Mouse (Mus musculus): Measurements from ENCODE around the gene Gm42791. TPM values are rescaled to one million over a fixed set of nuclear protein-coding genes. Genes with fewer than 3 reads are reported as not detected.

Gm42791 gene
- total RNA-seq, 4 experiments from 2014 or later = 3.2 to 7.7 (median 7.3) TPM

- DNase-seq (ENCODE audit: low spot score) = peak; percentile 41
Observed at GRCm38 (mm10) chr5:148977698-148978457, 17.1 kb downstream of the Gm42791 start.

GRCm38 (mm10) chr5:148976876-148977275, 18.1 kb downstream of the Gm42791 start:
- DNase-seq (ENCODE audit: low spot score) = no peak

- DNase-seq (ENCODE audit: low spot score) = no peak
Observed at GRCm38 (mm10) chr5:148975035-148975434, 19.9 kb downstream of the Gm42791 start.

- no peak for DNase-seq (ENCODE audit: low spot score)
Observed at GRCm38 (mm10) chr5:148973019-148973668, 21.8 kb downstream of the Gm42791 start.

GRCm38 (mm10) chr5:148972167-148972566, 22.8 kb downstream of the Gm42791 start:
- no peak for DNase-seq (ENCODE audit: low spot score)

GRCm38 (mm10) chr5:148969648-148970047, 25.3 kb downstream of the Gm42791 start:
- DNase-seq (ENCODE audit: low spot score) = peak; percentile 50

GRCm38 (mm10) chr5:148968958-148969576, 25.9 kb downstream of the Gm42791 start:
- DNase-seq (ENCODE audit: low spot score) = no peak

GRCm38 (mm10) chr5:148968179-148968578, 26.8 kb downstream of the Gm42791 start:
- no peak for DNase-seq (ENCODE audit: low spot score)

- DNase-seq (ENCODE audit: low spot score) = no peak
Observed at GRCm38 (mm10) chr5:148966395-148966794, 28.6 kb downstream of the Gm42791 start.

GRCm38 (mm10) chr5:148965691-148966333, 29.1 kb downstream of the Gm42791 start:
- DNase-seq (ENCODE audit: low spot score) = peak; percentile 70

- no peak for DNase-seq (ENCODE audit: low spot score)
Observed at GRCm38 (mm10) chr5:148965089-148965591, 29.8 kb downstream of the Gm42791 start.

GRCm38 (mm10) chr5:148964251-148964650, 30.7 kb downstream of the Gm42791 start:
- no peak for DNase-seq (ENCODE audit: low spot score)

GRCm38 (mm10) chr5:148960211-148960610, 34.7 kb downstream of the Gm42791 start:
- DNase-seq (ENCODE audit: low spot score) = no peak

GRCm38 (mm10) chr5:148959068-148959990, 35.6 kb downstream of the Gm42791 start:
- no peak for DNase-seq (ENCODE audit: low spot score)

- no peak for DNase-seq (ENCODE audit: low spot score)
Observed at GRCm38 (mm10) chr5:148958355-148958754, 36.6 kb downstream of the Gm42791 start.

- no peak for DNase-seq (ENCODE audit: low spot score)
Observed at GRCm38 (mm10) chr5:148956898-148957535, 37.9 kb downstream of the Gm42791 start.

GRCm38 (mm10) chr5:148956091-148956490, 38.9 kb downstream of the Gm42791 start:
- no peak for DNase-seq (ENCODE audit: low spot score)

GRCm38 (mm10) chr5:148955575-148955974, 39.4 kb downstream of the Gm42791 start:
- DNase-seq (ENCODE audit: low spot score) = no peak

- DNase-seq (ENCODE audit: low spot score) = no peak
Observed at GRCm38 (mm10) chr5:148954314-148955060, 40.5 kb downstream of the Gm42791 start.

- peak; percentile 76 for DNase-seq (ENCODE audit: low spot score)
Observed at GRCm38 (mm10) chr5:148953098-148953497, 41.8 kb downstream of the Gm42791 start.

Data from heart, adult 8-10 months (tissue).